Mouse (Mus musculus): ENCODE results near the gene Asic2. TPM values are rescaled to one million over a fixed set of nuclear protein-coding genes. Genes with fewer than 3 reads are reported as not detected.

Asic2 gene
- polyA plus RNA-seq, 1 experiment from 2014 or later, result 0.28 TPM

- H3K4me2 ChIP-seq, result no peak overlapping the region
- 32% methylated on average over 9 of the region's 9 CpGs for WGBS
- ATAC-seq (ENCODE audit: insufficient read depth) (peak; percentile 89), DNase-seq (peak; percentile 67)
- H3K9me3 ChIP-seq (ENCODE audit: low read depth, low read length), result no peaks in the 10 kb centered on the region
- H3K36me3 ChIP-seq (ENCODE audit: insufficient read depth), result no peaks in the 10 kb centered on the region
- no peak overlapping the region for H3K27ac ChIP-seq (ENCODE audit: low read depth)
- peaks cover 27% of the 10 kb centered on the region for H3K27me3 ChIP-seq (ENCODE audit: insufficient read depth, low read length)
- H3K4me1 ChIP-seq (ENCODE audit: insufficient read depth), result no peaks in the 10 kb centered on the region
- no peak overlapping the region for H3K9ac ChIP-seq
- H3K4me3 ChIP-seq (ENCODE audit: low read depth, low read length), result no peak overlapping the region
- no peak for TF ChIP-seq CTCF (IDR thresholded peaks at IDR 0.05; ENCODE audit: low read depth)
Observed at GRCm38 (mm10) chr11:81146574-81147157, 821.6 kb downstream of the Asic2 start.

GRCm38 (mm10) chr11:81135141-81135540 is 833.1 kb downstream of the Asic2 start:
- H3K27ac ChIP-seq (ENCODE audit: low read depth), result no peak overlapping the region
- H3K4me3 ChIP-seq (ENCODE audit: low read depth, low read length), result no peak overlapping the region
- no peak overlapping the region for H3K4me2 ChIP-seq
- WGBS, result 65% methylated on average over 4 of the region's 4 CpGs
- no peaks in the 10 kb centered on the region for H3K9me3 ChIP-seq (ENCODE audit: low read depth, low read length)
- H3K9ac ChIP-seq, result no peak overlapping the region
- no peaks in the 10 kb centered on the region for H3K36me3 ChIP-seq (ENCODE audit: insufficient read depth)
- H3K4me1 ChIP-seq (ENCODE audit: insufficient read depth), result no peaks in the 10 kb centered on the region
- ATAC-seq (ENCODE audit: insufficient read depth) (no peak), DNase-seq (no peak)
- no peaks in the 10 kb centered on the region for H3K27me3 ChIP-seq (ENCODE audit: insufficient read depth, low read length)
- TF ChIP-seq CTCF (IDR thresholded peaks at IDR 0.05; ENCODE audit: low read depth), result no peak

GRCm38 (mm10) chr11:81133950-81134349 is 834.3 kb downstream of the Asic2 start:
- no peak overlapping the region for H3K4me2 ChIP-seq
- H3K9ac ChIP-seq, result no peak overlapping the region
- ATAC-seq (ENCODE audit: insufficient read depth), result no peak
- no peak overlapping the region for H3K4me3 ChIP-seq (ENCODE audit: low read depth, low read length)
- H3K4me1 ChIP-seq (ENCODE audit: insufficient read depth), result no peaks in the 10 kb centered on the region
- no peaks in the 10 kb centered on the region for H3K36me3 ChIP-seq (ENCODE audit: insufficient read depth)
- no peak for TF ChIP-seq CTCF (IDR thresholded peaks at IDR 0.05; ENCODE audit: low read depth)
- H3K9me3 ChIP-seq (ENCODE audit: low read depth, low read length), result no peaks in the 10 kb centered on the region
- 22% methylated on average over 5 of the region's 5 CpGs for WGBS
- no peaks in the 10 kb centered on the region for H3K27me3 ChIP-seq (ENCODE audit: insufficient read depth, low read length)
- no peak overlapping the region for H3K27ac ChIP-seq (ENCODE audit: low read depth)
- no peak for DNase-seq

GRCm38 (mm10) chr11:81132669-81133068 is 835.6 kb downstream of the Asic2 start:
- TF ChIP-seq CTCF (IDR thresholded peaks at IDR 0.05; ENCODE audit: low read depth), result no peak
- Histone ChIP-seq H3K9ac (no peak overlapping the region), H3K9me3 (ENCODE audit: low read depth, low read length) (no peaks in the 10 kb centered on the region), H3K36me3 (ENCODE audit: insufficient read depth) (no peaks in the 10 kb centered on the region), H3K27ac (ENCODE audit: low read depth) (no peak overlapping the region), H3K27me3 (ENCODE audit: insufficient read depth, low read length) (no peaks in the 10 kb centered on the region), H3K4me3 (ENCODE audit: low read depth, low read length) (no peak overlapping the region), H3K4me2 (no peak overlapping the region), H3K4me1 (ENCODE audit: insufficient read depth) (no peaks in the 10 kb centered on the region)
- DNase-seq (no peak), ATAC-seq (ENCODE audit: insufficient read depth) (no peak)
- WGBS, result 84% methylated on average over 7 of the region's 7 CpGs

- WGBS, result 86% methylated on average over 6 of the region's 6 CpGs
- Histone ChIP-seq H3K9me3 (ENCODE audit: low read depth, low read length) (no peaks in the 10 kb centered on the region), H3K27ac (ENCODE audit: low read depth) (no peak overlapping the region), H3K36me3 (ENCODE audit: insufficient read depth) (no peaks in the 10 kb centered on the region), H3K9ac (no peak overlapping the region), H3K4me3 (ENCODE audit: low read depth, low read length) (no peak overlapping the region), H3K4me2 (no peak overlapping the region), H3K4me1 (ENCODE audit: insufficient read depth) (no peaks in the 10 kb centered on the region), H3K27me3 (ENCODE audit: insufficient read depth, low read length) (no peaks in the 10 kb centered on the region)
- no peak for TF ChIP-seq CTCF (IDR thresholded peaks at IDR 0.05; ENCODE audit: low read depth)
- ATAC-seq (ENCODE audit: insufficient read depth) (no peak), DNase-seq (no peak)
Observed at GRCm38 (mm10) chr11:81124363-81124762, 843.9 kb downstream of the Asic2 start.

GRCm38 (mm10) chr11:81120024-81120576 is 848.2 kb downstream of the Asic2 start:
- Histone ChIP-seq H3K9ac (no peak overlapping the region), H3K27ac (ENCODE audit: low read depth) (no peak overlapping the region), H3K4me1 (ENCODE audit: insufficient read depth) (no peaks in the 10 kb centered on the region), H3K4me2 (no peak overlapping the region), H3K9me3 (ENCODE audit: low read depth, low read length) (no peaks in the 10 kb centered on the region), H3K27me3 (ENCODE audit: insufficient read depth, low read length) (no peaks in the 10 kb centered on the region), H3K36me3 (ENCODE audit: insufficient read depth) (no peaks in the 10 kb centered on the region), H3K4me3 (ENCODE audit: low read depth, low read length) (no peak overlapping the region)
- WGBS, result 42% methylated on average over 8 of the region's 8 CpGs
- ATAC-seq (ENCODE audit: insufficient read depth) (no peak), DNase-seq (no peak)
- no peak for TF ChIP-seq CTCF (IDR thresholded peaks at IDR 0.05; ENCODE audit: low read depth)

- Histone ChIP-seq H3K27me3 (ENCODE audit: insufficient read depth, low read length) (no peaks in the 10 kb centered on the region), H3K4me1 (ENCODE audit: insufficient read depth) (no peaks in the 10 kb centered on the region), H3K27ac (ENCODE audit: low read depth) (no peak overlapping the region), H3K9ac (no peak overlapping the region), H3K36me3 (ENCODE audit: insufficient read depth) (no peaks in the 10 kb centered on the region), H3K4me2 (no peak overlapping the region), H3K9me3 (ENCODE audit: low read depth, low read length) (no peaks in the 10 kb centered on the region), H3K4me3 (ENCODE audit: low read depth, low read length) (no peak overlapping the region)
- no peak for DNase-seq
- WGBS, result 72% methylated on average over 7 of the region's 7 CpGs
- TF ChIP-seq CTCF (IDR thresholded peaks at IDR 0.05; ENCODE audit: low read depth), result no peak
- no peak for ATAC-seq (ENCODE audit: insufficient read depth)
Observed at GRCm38 (mm10) chr11:81118055-81118454, 850.2 kb downstream of the Asic2 start.
